Mouse (Mus musculus) limb, embryonic 10.5 days (tissue): ENCODE results near the gene Gse1. TPM values are rescaled to one million over a fixed set of nuclear protein-coding genes. Genes with fewer than 3 reads are reported as not detected.
"Not testable (repeated sequence)": the region's sequence is repeated elsewhere in the genome, so short reads cannot be mapped to it uniquely, and the experiment has no call there.

Experiments used
- DNase-seq: peaks from one replicate; pipeline ENCODE4 v3.0.0-alpha.2; 2017; ENCODE audit warnings: low spot score
- H3K27ac ChIP-seq: fragments of 300-500 bp; sonication (generic); 2 replicates; pipeline ENCODE4 v1.5.1; 2016; ENCODE audit warnings: mild to moderate bottlenecking
- H3K27me3 ChIP-seq: fragments of 300-500 bp; sonication (generic); 2 replicates; pipeline ENCODE4 v1.6.1; 2016; ENCODE audit warnings: low read depth, mild to moderate bottlenecking; ENCODE audit not compliant: poor library complexity, severe bottlenecking
- H3K36me3 ChIP-seq: fragments of 300-500 bp; sonication (generic); 2 replicates; pipeline ENCODE4 v1.6.1; 2016; ENCODE audit warnings: mild to moderate bottlenecking, moderate library complexity
- H3K4me1 ChIP-seq: fragments of 300-500 bp; sonication (generic); 2 replicates; pipeline ENCODE4 v1.6.1; 2016
- H3K4me3 ChIP-seq: fragments of 300-500 bp; sonication (generic); 2 replicates; pipeline ENCODE4 v1.5.1; 2016; ENCODE audit warnings: mild to moderate bottlenecking, moderate library complexity
- H3K9me3 ChIP-seq: fragments of 300-500 bp; sonication (generic); replicated peaks from 2 replicates; pipeline ENCODE4 v1.6.1; 2016; ENCODE audit warnings: mild to moderate bottlenecking
- WGBS: fragments of 180-500 bp; shearing (Covaris S2); methylation state at CpG from one replicate; pipeline ENCODE4 v1.1.7; 2016; 5-methylcytosine and 5-hydroxymethylcytosine counted together
- polyA plus RNA-seq: library from polyadenylated mRNA; unstranded; fragments of >200 nt; fragmentation: Nextera tagmentation; extraction: Ambion mirVana; gene quantifications from 2 replicates; pipeline ENCODE4 v1.2.1, GENCODE M21; 2016

Gse1 gene
- polyA plus RNA-seq, 1 experiment from 2014 or later: 6.7 TPM

- peak; percentile 65 for DNase-seq
- Histone ChIP-seq H3K9me3 (no peaks in the 10 kb centered on the region), H3K4me1 (peaks cover 87% of the 10 kb centered on the region), H3K27ac (peak overlapping the region; percentile 57), H3K4me3 (no peak overlapping the region), H3K27me3 (no peaks in the 10 kb centered on the region), H3K36me3 (no peaks in the 10 kb centered on the region; the same call in 1 of the 2 replicates)
- 46% methylated on average over 10 of the region's 10 CpGs for WGBS
These were observed 135.4 kb downstream of the Gse1 start for GRCm38 (mm10) chr8:120363552-120364071.

- Histone ChIP-seq H3K27me3 (no peaks in the 10 kb centered on the region), H3K4me3 (no peak overlapping the region), H3K27ac (peak overlapping the region; percentile 57), H3K4me1 (peaks cover 90% of the 10 kb centered on the region), H3K36me3 (no peaks in the 10 kb centered on the region; the same call in 1 of the 2 replicates), H3K9me3 (no peaks in the 10 kb centered on the region)
- WGBS: 44% methylated on average over 7 of the region's 7 CpGs
- no peak for DNase-seq
These were observed 136.0 kb downstream of the Gse1 start for GRCm38 (mm10) chr8:120364093-120364725.

- DNase-seq: no peak
- Histone ChIP-seq H3K4me3 (no peak overlapping the region), H3K4me1 (peaks cover 91% of the 10 kb centered on the region), H3K9me3 (no peaks in the 10 kb centered on the region), H3K36me3 (no peaks in the 10 kb centered on the region), H3K27ac (peak overlapping the region; percentile 19; the same call in 1 of the 2 replicates), H3K27me3 (no peaks in the 10 kb centered on the region)
- WGBS: 89% methylated on average over 6 of the region's 6 CpGs
These were observed 138.6 kb downstream of the Gse1 start for GRCm38 (mm10) chr8:120366840-120367239.

GRCm38 (mm10) chr8:120368191-120368590 is 139.9 kb downstream of the Gse1 start:
- H3K9me3 ChIP-seq: not testable (repeated sequence)
- peaks cover 91% of the 10 kb centered on the region for H3K4me1 ChIP-seq
- H3K27ac ChIP-seq: peak overlapping the region; percentile 73; the same call in 1 of the 2 replicates

GRCm38 (mm10) chr8:120368814-120369649 is 140.8 kb downstream of the Gse1 start:
- H3K36me3 ChIP-seq: no peaks in the 10 kb centered on the region
- H3K27me3 ChIP-seq: no peaks in the 10 kb centered on the region; the same call in 1 of the 2 replicates
- no peaks in the 10 kb centered on the region for H3K9me3 ChIP-seq
- no peak overlapping the region; the same call in 1 of the 2 replicates for H3K4me3 ChIP-seq
- peak; percentile 63 for DNase-seq
- H3K27ac ChIP-seq: peak overlapping the region; percentile 73
- WGBS: 28% methylated on average over 11 of the region's 11 CpGs
- H3K4me1 ChIP-seq: peaks cover 93% of the 10 kb centered on the region

More at GRCm38 (mm10) chr8:120368191-120368590, 139.9 kb downstream of the Gse1 start:
- not testable (repeated sequence) for H3K27me3 ChIP-seq, DNase-seq, H3K4me3 ChIP-seq, H3K36me3 ChIP-seq
- 52% methylated on average over 1 of the region's 1 CpGs for WGBS

- H3K9me3 ChIP-seq: no peaks in the 10 kb centered on the region
- H3K4me3 ChIP-seq: no peak overlapping the region
- H3K4me1 ChIP-seq: peaks cover 93% of the 10 kb centered on the region
- no peak for DNase-seq
- peak overlapping the region; percentile 73 for H3K27ac ChIP-seq
- H3K36me3 ChIP-seq: no peaks in the 10 kb centered on the region
- no peaks in the 10 kb centered on the region; the same call in 1 of the 2 replicates for H3K27me3 ChIP-seq
- 64% methylated on average over 7 of the region's 7 CpGs for WGBS
These were observed 141.7 kb downstream of the Gse1 start for GRCm38 (mm10) chr8:120369956-120370355.

- H3K27ac ChIP-seq: peak overlapping the region; percentile 73
- peaks cover 93% of the 10 kb centered on the region for H3K4me1 ChIP-seq
- no peak for DNase-seq
These were observed 142.2 kb downstream of the Gse1 start for GRCm38 (mm10) chr8:120370461-120370860.

GRCm38 (mm10) chr8:120371146-120371545 is 142.9 kb downstream of the Gse1 start:
- Histone ChIP-seq H3K4me1 (peaks cover 93% of the 10 kb centered on the region), H3K36me3 (no peaks in the 10 kb centered on the region), H3K27ac (peak overlapping the region; percentile 42; the same call in 1 of the 2 replicates), H3K4me3 (no peak overlapping the region), H3K9me3 (no peaks in the 10 kb centered on the region), H3K27me3 (no peaks in the 10 kb centered on the region; the same call in 1 of the 2 replicates)
- no peak for DNase-seq
- 83% methylated on average over 5 of the region's 5 CpGs for WGBS

More at GRCm38 (mm10) chr8:120370461-120370860, 142.2 kb downstream of the Gse1 start:
- H3K27me3 ChIP-seq: no peaks in the 10 kb centered on the region; the same call in 1 of the 2 replicates
- WGBS: 76% methylated on average over 4 of the region's 4 CpGs
- no peaks in the 10 kb centered on the region for H3K36me3 ChIP-seq
- H3K4me3 ChIP-seq: no peak overlapping the region
- no peaks in the 10 kb centered on the region for H3K9me3 ChIP-seq

- no peak for DNase-seq
- Histone ChIP-seq H3K36me3 (no peaks in the 10 kb centered on the region), H3K9me3 (no peaks in the 10 kb centered on the region), H3K4me3 (no peak overlapping the region), H3K4me1 (peaks cover 93% of the 10 kb centered on the region), H3K27ac (peak overlapping the region; percentile 42; the same call in 1 of the 2 replicates), H3K27me3 (no peaks in the 10 kb centered on the region; the same call in 1 of the 2 replicates)
- 61% methylated on average over 8 of the region's 8 CpGs for WGBS
These were observed 143.6 kb downstream of the Gse1 start for GRCm38 (mm10) chr8:120371725-120372457.

- Histone ChIP-seq H3K27me3 (no peaks in the 10 kb centered on the region; the same call in 1 of the 2 replicates), H3K4me1 (peaks cover 93% of the 10 kb centered on the region), H3K27ac (peak overlapping the region; percentile 74), H3K4me3 (no peak overlapping the region), H3K36me3 (no peaks in the 10 kb centered on the region), H3K9me3 (no peaks in the 10 kb centered on the region)
- 93% methylated on average over 6 of the region's 6 CpGs for WGBS
- DNase-seq: no peak
These were observed 144.4 kb downstream of the Gse1 start for GRCm38 (mm10) chr8:120372684-120373083.

GRCm38 (mm10) chr8:120373621-120374020 is 145.4 kb downstream of the Gse1 start:
- no peak for DNase-seq
- Histone ChIP-seq H3K36me3 (no peaks in the 10 kb centered on the region), H3K4me1 (peaks cover 95% of the 10 kb centered on the region), H3K4me3 (peak overlapping the region; percentile 25; the same call in 1 of the 2 replicates), H3K27me3 (no peaks in the 10 kb centered on the region; the same call in 1 of the 2 replicates), H3K9me3 (no peaks in the 10 kb centered on the region), H3K27ac (peak overlapping the region; percentile 74)
- 51% methylated on average over 3 of the region's 3 CpGs for WGBS

- Histone ChIP-seq H3K27ac (peak overlapping the region; percentile 74), H3K4me1 (peaks cover 95% of the 10 kb centered on the region), H3K9me3 (no peaks in the 10 kb centered on the region), H3K4me3 (peak overlapping the region; percentile 25; the same call in 1 of the 2 replicates), H3K27me3 (no peaks in the 10 kb centered on the region; the same call in 1 of the 2 replicates), H3K36me3 (no peaks in the 10 kb centered on the region)
- 15% methylated on average over 1 of the region's 1 CpGs for WGBS
- DNase-seq: no peak
These were observed 145.8 kb downstream of the Gse1 start for GRCm38 (mm10) chr8:120374070-120374469.
